Mouse (Mus musculus) forebrain, embryonic 10.5 days (tissue): ENCODE measurements around the gene Olfr718-ps1. TPM values are rescaled to one million over a fixed set of nuclear protein-coding genes. Genes with fewer than 3 reads are reported as not detected.
"Not testable (repeated sequence)": the region's sequence is repeated elsewhere in the genome, so short reads cannot be mapped to it uniquely, and the experiment has no call there.

ENCODE experiments used
- DNase-seq: peaks from one replicate; pipeline ENCODE4 v3.0.0-alpha.2; 2017; ENCODE audit warnings: low spot score; ENCODE audit errors: extremely low spot score
- H3K27ac ChIP-seq: fragments of 300-500 bp; sonication (generic); 2 replicates; pipeline ENCODE4 v1.5.1; 2016; ENCODE audit warnings: mild to moderate bottlenecking
- H3K27me3 ChIP-seq: fragments of 300-500 bp; sonication (generic); 2 replicates; pipeline ENCODE4 v1.6.1; 2016; ENCODE audit warnings: mild to moderate bottlenecking; ENCODE audit not compliant: poor library complexity, severe bottlenecking
- H3K36me3 ChIP-seq: fragments of 300-500 bp; sonication (generic); replicated peaks from 2 replicates; pipeline ENCODE4 v1.6.1; 2016; ENCODE audit warnings: mild to moderate bottlenecking, moderate library complexity
- H3K4me1 ChIP-seq: fragments of 300-500 bp; sonication (generic); 2 replicates; pipeline ENCODE4 v1.6.1; 2016
- H3K4me3 ChIP-seq: fragments of 300-500 bp; sonication (generic); 2 replicates; pipeline ENCODE4 v1.5.1; 2016; ENCODE audit warnings: mild to moderate bottlenecking, moderate library complexity
- H3K9me3 ChIP-seq: fragments of 300-500 bp; sonication (generic); 2 replicates; pipeline ENCODE4 v1.6.1; 2016; ENCODE audit warnings: mild to moderate bottlenecking, moderate library complexity
- WGBS: fragments of 180-500 bp; shearing (Covaris S2); methylation state at CpG from one replicate; pipeline ENCODE4 v1.1.7; 2016; 5-methylcytosine and 5-hydroxymethylcytosine counted together
- polyA plus RNA-seq: library from polyadenylated mRNA; unstranded; fragments of >200 nt; fragmentation: Nextera tagmentation; extraction: Ambion mirVana; gene quantifications from 2 replicates; pipeline ENCODE4 v1.2.1, GENCODE M21; 2016

The Olfr718-ps1 gene
- polyA plus RNA-seq, 1 experiment from 2014 or later = not detected

- WGBS = 93% methylated on average over 10 of the region's 10 CpGs
- Histone ChIP-seq H3K36me3 (no peaks in the 10 kb centered on the region), H3K4me3 (no peak overlapping the region), H3K4me1 (0 out of 2 replicates have a peak, but pooled peaks cover 5% of the 10 kb centered on the region), H3K9me3 (peaks cover 28% of the 10 kb centered on the region), H3K27me3 (peaks cover 35% of the 10 kb centered on the region), H3K27ac (no peak overlapping the region)
- DNase-seq = no peak
These were observed 6.4 kb upstream of the Olfr718-ps1 start for GRCm38 (mm10) chr5:143153756-143154155.

- Histone ChIP-seq H3K9me3 (peaks cover 28% of the 10 kb centered on the region), H3K27ac (no peak overlapping the region), H3K27me3 (no peaks in the 10 kb centered on the region), H3K36me3 (no peaks in the 10 kb centered on the region), H3K4me3 (no peak overlapping the region), H3K4me1 (no peaks in the 10 kb centered on the region)
- 76% methylated on average over 2 of the region's 2 CpGs for WGBS
- no peak for DNase-seq
These were observed 2.7 kb upstream of the Olfr718-ps1 start for GRCm38 (mm10) chr5:143150044-143150443.

GRCm38 (mm10) chr5:143149536-143149935, 2.2 kb upstream of the Olfr718-ps1 start:
- H3K4me1 ChIP-seq = no peaks in the 10 kb centered on the region
- H3K4me3 ChIP-seq = no peak overlapping the region
- H3K9me3 ChIP-seq = peaks cover 28% of the 10 kb centered on the region
- no peak for DNase-seq
- H3K36me3 ChIP-seq = no peaks in the 10 kb centered on the region
- no peak overlapping the region for H3K27ac ChIP-seq
- H3K27me3 ChIP-seq = no peaks in the 10 kb centered on the region
- 89% methylated on average over 2 of the region's 2 CpGs for WGBS

DNA sequence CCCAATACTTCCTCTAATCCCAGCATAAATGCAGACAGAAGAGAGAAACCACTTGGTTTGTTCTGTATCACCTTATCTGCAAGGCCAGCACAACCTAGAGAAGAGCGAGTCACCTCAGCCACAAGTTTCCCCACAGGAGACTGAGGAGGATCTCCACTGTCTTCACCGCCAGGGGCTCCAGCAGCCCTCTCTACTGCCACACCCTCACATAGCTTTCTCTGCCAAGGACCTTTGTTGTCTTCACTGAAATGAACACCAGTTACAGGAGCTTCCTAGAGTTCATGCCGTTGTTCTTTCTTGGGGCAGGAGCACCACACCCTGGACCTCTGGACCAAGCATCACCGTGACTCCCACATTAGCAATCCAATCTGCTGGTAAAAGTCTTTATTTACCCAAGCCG, 1.3 kb upstream of the Olfr718-ps1 start:
- 90% methylated on average over 5 of the region's 5 CpGs for WGBS

DNA sequence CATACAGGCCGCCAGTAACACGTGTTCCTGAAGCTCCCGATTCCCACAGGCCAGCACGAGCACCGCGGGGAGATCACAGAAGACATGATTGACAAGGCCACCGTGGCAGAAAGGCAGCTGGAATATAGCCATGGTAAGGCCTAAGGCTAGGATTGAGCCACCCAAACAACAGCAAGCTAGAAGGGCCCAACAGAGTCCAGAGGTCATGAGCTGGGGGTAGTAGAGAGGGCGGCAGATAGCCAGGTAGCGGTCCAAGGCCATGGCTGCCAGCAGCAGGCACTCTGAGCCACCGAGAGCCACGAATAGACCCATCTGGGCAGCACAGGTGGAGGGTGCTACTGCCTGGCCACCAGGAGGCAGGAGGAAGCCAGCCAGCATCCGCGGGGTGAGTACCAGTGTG, 9.8 kb downstream of the Olfr718-ps1 start:
- Histone ChIP-seq H3K4me3 (no peak overlapping the region), H3K27ac (no peak overlapping the region), H3K36me3 (no peaks in the 10 kb centered on the region), H3K27me3 (no peaks in the 10 kb centered on the region), H3K9me3 (no peaks in the 10 kb centered on the region), H3K4me1 (no peaks in the 10 kb centered on the region)
- 88% methylated on average over 13 of the region's 13 CpGs for WGBS
- DNase-seq = no peak

More for the DNA sequence above, 1.3 kb upstream of the Olfr718-ps1 start:
- Histone ChIP-seq H3K4me1 (no peaks in the 10 kb centered on the region), H3K4me3 (no peak overlapping the region), H3K27me3 (no peaks in the 10 kb centered on the region), H3K27ac (no peak overlapping the region), H3K9me3 (peaks cover 28% of the 10 kb centered on the region), H3K36me3 (no peaks in the 10 kb centered on the region)
- DNase-seq = no peak

GRCm38 (mm10) chr5:143135042-143135441, 12.3 kb downstream of the Olfr718-ps1 start:
- WGBS = 90% methylated on average over 7 of the region's 7 CpGs
- Histone ChIP-seq H3K4me1 (no peaks in the 10 kb centered on the region), H3K27me3 (no peaks in the 10 kb centered on the region), H3K36me3 (no peaks in the 10 kb centered on the region), H3K4me3 (no peak overlapping the region), H3K9me3 (no peaks in the 10 kb centered on the region; the same call in 1 of the 2 replicates), H3K27ac (no peak overlapping the region)
- no peak for DNase-seq

DNA sequence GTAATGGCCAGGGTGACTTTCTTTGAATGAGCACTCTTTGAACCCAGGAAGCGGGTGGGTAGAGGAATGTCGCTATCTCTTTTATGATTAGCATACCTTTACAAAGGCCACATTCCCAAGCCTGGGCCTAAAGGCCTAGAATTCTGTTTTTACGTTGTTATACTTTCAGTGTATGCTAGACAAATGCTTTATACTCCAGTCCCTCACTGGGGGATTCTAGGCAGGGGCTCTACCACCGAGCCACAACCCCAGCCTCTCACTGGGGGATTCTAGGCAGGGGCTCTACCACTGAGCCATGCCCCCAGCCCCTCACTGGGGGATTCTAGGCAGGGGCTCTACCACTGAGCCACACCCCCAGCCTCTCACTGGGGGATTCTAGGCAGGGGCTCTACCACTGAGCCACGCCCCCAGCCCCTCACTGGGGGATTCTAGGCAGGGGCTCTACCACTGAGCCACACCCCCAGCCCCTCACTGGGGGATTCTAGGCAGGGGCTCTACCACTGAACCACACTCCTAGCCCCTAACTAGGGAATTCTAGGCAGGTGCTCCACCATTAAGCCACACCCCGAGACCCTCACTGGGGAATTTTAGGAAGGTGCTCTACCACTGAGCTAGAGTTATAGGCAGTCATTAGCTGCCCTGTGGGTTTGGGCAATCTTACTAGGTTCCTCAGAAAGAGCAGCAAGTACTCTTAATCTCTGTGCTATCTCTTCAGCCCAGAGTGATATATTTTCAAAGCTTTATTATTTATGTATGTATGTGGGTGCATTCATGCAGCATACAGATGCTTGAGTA, 13.0 kb downstream of the Olfr718-ps1 start:
- not testable (repeated sequence) for H3K36me3 ChIP-seq, H3K27me3 ChIP-seq, H3K27ac ChIP-seq, H3K4me1 ChIP-seq, H3K4me3 ChIP-seq, DNase-seq, H3K9me3 ChIP-seq
- 84% methylated on average over 5 of the region's 6 CpGs for WGBS

GRCm38 (mm10) chr5:143132935-143133514, 14.4 kb downstream of the Olfr718-ps1 start:
- Histone ChIP-seq H3K27ac (no peak overlapping the region), H3K9me3 (peaks cover 8% of the 10 kb centered on the region; the same call in 1 of the 2 replicates), H3K27me3 (no peaks in the 10 kb centered on the region), H3K4me1 (no peaks in the 10 kb centered on the region), H3K4me3 (no peak overlapping the region), H3K36me3 (no peaks in the 10 kb centered on the region)
- 81% methylated on average over 13 of the region's 13 CpGs for WGBS
- DNase-seq = no peak

DNA sequence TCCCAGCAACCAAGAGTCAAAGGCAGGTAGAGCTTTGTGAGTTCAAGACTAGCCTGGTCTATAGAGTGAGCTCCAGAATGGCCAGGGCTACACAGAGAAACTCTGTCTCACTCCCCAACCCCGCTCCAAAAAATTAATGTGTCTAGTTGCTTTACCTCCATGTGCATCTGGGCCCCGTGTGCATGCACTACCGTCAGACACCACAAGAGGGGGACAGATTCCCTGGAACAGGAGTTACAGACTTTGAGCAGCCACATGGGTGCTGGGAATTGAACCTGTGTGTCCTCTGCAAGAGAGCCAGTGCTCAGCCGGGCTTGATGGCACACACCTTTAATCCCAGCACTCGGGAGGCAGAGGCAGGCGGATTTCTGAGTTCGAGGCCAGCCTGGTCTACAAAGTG, 17.0 kb downstream of the Olfr718-ps1 start:
- no peak for DNase-seq
- Histone ChIP-seq H3K4me3 (no peak overlapping the region), H3K27me3 (no peaks in the 10 kb centered on the region), H3K27ac (no peak overlapping the region), H3K36me3 (no peaks in the 10 kb centered on the region), H3K4me1 (peaks cover 6% of the 10 kb centered on the region), H3K9me3 (peaks cover 8% of the 10 kb centered on the region; the same call in 1 of the 2 replicates)
- 86% methylated on average over 7 of the region's 7 CpGs for WGBS

DNA sequence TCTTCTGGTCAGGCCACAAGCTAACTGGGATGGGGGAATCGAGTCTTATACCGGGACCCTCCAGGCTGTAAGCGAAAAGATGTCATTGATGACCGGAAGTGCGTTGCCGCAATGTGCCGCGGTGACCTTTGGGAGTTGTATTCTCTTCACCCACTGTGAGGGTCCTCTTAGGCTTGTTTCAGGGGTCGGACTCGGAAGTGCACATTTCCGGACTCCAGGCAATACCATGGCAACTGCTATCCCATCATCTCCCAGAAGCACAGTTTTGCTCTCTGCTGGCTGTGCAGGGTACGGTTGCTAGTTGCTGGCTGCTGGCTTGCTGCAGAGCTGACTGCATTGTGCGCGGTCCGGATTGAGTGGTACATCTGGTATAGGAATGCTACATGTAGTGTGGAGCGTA, 18.3 kb downstream of the Olfr718-ps1 start:
- no peak for DNase-seq
- H3K4me1 ChIP-seq = peaks cover 10% of the 10 kb centered on the region
- H3K27me3 ChIP-seq = no peaks in the 10 kb centered on the region
- H3K36me3 ChIP-seq = no peaks in the 10 kb centered on the region
- peaks cover 8% of the 10 kb centered on the region; the same call in 1 of the 2 replicates for H3K9me3 ChIP-seq
- no peak overlapping the region for H3K27ac ChIP-seq
- no peak overlapping the region for H3K4me3 ChIP-seq
- WGBS = 87% methylated on average over 16 of the region's 16 CpGs

DNA sequence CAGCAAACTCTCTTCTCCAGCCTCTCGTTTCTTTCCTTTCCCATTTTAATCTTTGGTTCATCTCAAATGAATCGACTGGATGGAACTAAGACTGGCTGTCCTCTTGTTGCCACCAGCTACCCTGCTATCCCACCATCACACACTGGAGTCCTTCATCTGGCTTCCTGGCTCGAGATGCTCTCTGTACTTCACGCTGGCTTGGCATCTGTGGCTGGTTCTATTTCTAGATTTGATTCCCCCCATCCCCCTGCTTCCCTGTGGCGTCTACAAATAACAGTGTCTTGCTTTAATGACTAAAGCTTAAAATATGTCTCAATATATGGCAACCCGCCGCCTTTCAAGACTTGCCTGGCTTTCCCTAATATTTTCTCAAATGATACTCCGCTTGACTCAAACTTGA, 19.5 kb downstream of the Olfr718-ps1 start:
- Histone ChIP-seq H3K27ac (no peak overlapping the region), H3K27me3 (no peaks in the 10 kb centered on the region), H3K4me3 (no peak overlapping the region), H3K4me1 (peaks cover 10% of the 10 kb centered on the region), H3K9me3 (peaks cover 8% of the 10 kb centered on the region; the same call in 1 of the 2 replicates), H3K36me3 (no peaks in the 10 kb centered on the region)
- DNase-seq = no peak
- 89% methylated on average over 8 of the region's 8 CpGs for WGBS

GRCm38 (mm10) chr5:143126908-143127307, 20.5 kb downstream of the Olfr718-ps1 start:
- peaks cover 10% of the 10 kb centered on the region for H3K4me1 ChIP-seq
- H3K27me3 ChIP-seq = no peaks in the 10 kb centered on the region
- H3K9me3 ChIP-seq = peaks cover 8% of the 10 kb centered on the region; the same call in 1 of the 2 replicates
- no peak overlapping the region for H3K27ac ChIP-seq
- H3K36me3 ChIP-seq = no peaks in the 10 kb centered on the region
- 71% methylated on average over 4 of the region's 4 CpGs for WGBS
- no peak overlapping the region for H3K4me3 ChIP-seq
- no peak for DNase-seq

DNA sequence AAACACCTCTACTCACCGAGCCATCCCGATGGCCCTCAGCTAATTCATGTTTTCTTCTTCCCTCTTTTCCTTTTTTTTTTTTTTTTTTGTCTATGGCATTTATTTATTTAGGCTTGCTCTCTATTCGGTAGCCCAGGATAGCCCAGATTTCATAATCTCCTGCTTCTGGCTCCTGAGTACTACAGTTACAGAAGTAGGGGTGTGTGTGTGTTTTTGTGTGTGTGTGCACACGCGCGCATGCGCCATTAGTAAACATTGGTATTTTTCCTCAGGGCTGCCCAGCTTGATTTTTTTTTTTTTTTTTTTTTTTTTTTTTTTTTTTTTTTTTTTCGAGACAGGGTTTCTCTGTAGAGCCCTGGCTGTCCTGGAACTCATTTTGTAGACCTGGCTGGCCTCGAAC, 21.3 kb downstream of the Olfr718-ps1 start:
- Histone ChIP-seq H3K36me3 (no peaks in the 10 kb centered on the region), H3K27ac (no peak overlapping the region), H3K27me3 (no peaks in the 10 kb centered on the region), H3K9me3 (peaks cover 8% of the 10 kb centered on the region; the same call in 1 of the 2 replicates), H3K4me1 (peaks cover 10% of the 10 kb centered on the region), H3K4me3 (no peak overlapping the region)
- 92% methylated on average over 9 of the region's 9 CpGs for WGBS
- no peak for DNase-seq
